Mouse (Mus musculus) adrenal gland, postnatal 14 days (tissue): Measurements from ENCODE around the gene P3h3. TPM values are rescaled to one million over a fixed set of nuclear protein-coding genes. Genes with fewer than 3 reads are reported as not detected.
"Not testable (repeated sequence)": the region's sequence is repeated elsewhere in the genome, so short reads cannot be mapped to it uniquely, and the experiment has no call there.

Experiments
- DNase-seq: peaks from one replicate; pipeline ENCODE4 v3.0.0; 2021; ENCODE audit warnings: mixed read lengths
- total RNA-seq: library from RNA; stranded (reverse); gene quantifications from 2 replicates; pipeline ENCODE4 v1.2.3, GENCODE M21; 2021

The P3h3 gene
- total RNA-seq, 1 experiment from 2014 or later: 21.4 TPM

GRCm38 (mm10) chr6:124829799-124830700 is 27.5 kb downstream of the P3h3 start:
- DNase-seq: peak; percentile 95

- DNase-seq: peak; percentile 99
These were observed 28.4 kb downstream of the P3h3 start, which contains the start of the genes Usp5 and Cdca3 for GRCm38 (mm10) chr6:124828868-124829798. Gene Usp5 (minus strand): TSS chr6:124829484. Gene Cdca3 (plus strand): TSS chr6:124829547.

GRCm38 (mm10) chr6:124828101-124828592 is 29.4 kb downstream of the P3h3 start:
- DNase-seq: peak; percentile 77

- no peak for DNase-seq
These were observed 35.5 kb downstream of the P3h3 start for GRCm38 (mm10) chr6:124822049-124822448.

GRCm38 (mm10) chr6:124820891-124821290 is 36.7 kb downstream of the P3h3 start:
- no peak for DNase-seq

GRCm38 (mm10) chr6:124817971-124818370 is 39.6 kb downstream of the P3h3 start:
- DNase-seq: no peak

GRCm38 (mm10) chr6:124817563-124817962 is 40.0 kb downstream of the P3h3 start:
- no peak for DNase-seq

- DNase-seq: no peak
These were observed 40.4 kb downstream of the P3h3 start for GRCm38 (mm10) chr6:124817125-124817524.

GRCm38 (mm10) chr6:124816611-124817010 is 40.9 kb downstream of the P3h3 start:
- DNase-seq: no peak

- no peak for DNase-seq
These were observed 42.4 kb downstream of the P3h3 start for GRCm38 (mm10) chr6:124814858-124815774.

GRCm38 (mm10) chr6:124814448-124814847 is 43.1 kb downstream of the P3h3 start:
- DNase-seq: peak; percentile 62

- peak; percentile 96 for DNase-seq
These were observed 43.6 kb downstream of the P3h3 start, which contains the start of gene Tpi1 for GRCm38 (mm10) chr6:124813933-124814332. Gene Tpi1 (minus strand): TSS chr6:124814296.

GRCm38 (mm10) chr6:124813496-124813895 is 44.1 kb downstream of the P3h3 start:
- DNase-seq: peak; percentile 82

- no peak for DNase-seq
These were observed 44.7 kb downstream of the P3h3 start for GRCm38 (mm10) chr6:124812848-124813247.

GRCm38 (mm10) chr6:124811701-124812560 is 45.6 kb downstream of the P3h3 start:
- no peak for DNase-seq

- DNase-seq: no peak
These were observed 46.2 kb downstream of the P3h3 start for GRCm38 (mm10) chr6:124811403-124811665.

GRCm38 (mm10) chr6:124810566-124811402 is 46.8 kb downstream of the P3h3 start:
- DNase-seq: not testable (repeated sequence)

GRCm38 (mm10) chr6:124809775-124810538 is 47.6 kb downstream of the P3h3 start:
- no peak for DNase-seq
